Mouse (Mus musculus): Measurements from ENCODE around the gene Gm3604.
"Not testable (repeated sequence)": the region's sequence is repeated elsewhere in the genome, so short reads cannot be mapped to it uniquely, and the experiment has no call there.

Gm3604 gene

DNA sequence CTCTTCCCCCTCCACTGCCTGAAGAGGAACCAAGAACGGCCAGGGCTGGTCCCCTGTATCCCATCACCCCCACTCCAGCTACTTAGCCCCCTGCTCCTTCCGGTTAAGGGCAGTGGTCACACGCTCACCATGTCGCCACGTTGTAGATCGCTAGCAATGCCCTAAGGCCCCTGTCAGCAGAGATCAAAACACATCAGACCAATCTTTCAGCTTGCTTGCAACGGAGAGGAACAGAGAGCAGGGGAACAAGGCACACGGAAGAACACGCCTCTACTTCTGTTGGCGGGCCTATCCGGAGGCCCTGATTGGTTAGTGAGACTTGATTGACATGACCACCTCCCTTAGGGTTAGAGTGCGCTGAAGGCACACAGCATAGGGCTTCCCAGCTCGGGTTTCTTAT, at the start of gene Gm3604:
Gene Gm3604 (minus strand): TSS at position 226 of the 400 bp plus-strand sequence.
- DNase-seq (ENCODE audit: low spot score in 2 of 2): peak; percentile 50 to 60

DNA sequence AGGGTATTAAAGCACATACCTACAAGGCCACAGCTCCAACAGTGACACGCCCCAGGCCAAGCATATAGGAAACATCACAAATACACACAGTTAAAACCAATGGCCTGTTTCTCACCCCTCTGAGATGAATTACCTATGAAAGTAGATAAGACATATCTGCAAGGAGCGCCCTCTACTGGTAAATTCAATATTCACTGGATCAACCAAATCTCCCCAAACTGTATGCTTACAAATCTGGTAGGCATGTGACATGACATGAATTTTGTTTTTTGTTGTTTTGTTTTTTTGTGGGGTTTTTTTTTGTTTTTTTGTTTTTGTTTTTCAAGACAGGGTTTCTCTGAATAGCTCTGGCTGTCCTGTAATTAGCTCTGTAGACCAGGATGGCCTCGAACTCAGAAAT, 16.2 kb upstream of the Gm3604 start:
- not testable (repeated sequence) for DNase-seq (ENCODE audit: low spot score in 2 of 2)

DNA sequence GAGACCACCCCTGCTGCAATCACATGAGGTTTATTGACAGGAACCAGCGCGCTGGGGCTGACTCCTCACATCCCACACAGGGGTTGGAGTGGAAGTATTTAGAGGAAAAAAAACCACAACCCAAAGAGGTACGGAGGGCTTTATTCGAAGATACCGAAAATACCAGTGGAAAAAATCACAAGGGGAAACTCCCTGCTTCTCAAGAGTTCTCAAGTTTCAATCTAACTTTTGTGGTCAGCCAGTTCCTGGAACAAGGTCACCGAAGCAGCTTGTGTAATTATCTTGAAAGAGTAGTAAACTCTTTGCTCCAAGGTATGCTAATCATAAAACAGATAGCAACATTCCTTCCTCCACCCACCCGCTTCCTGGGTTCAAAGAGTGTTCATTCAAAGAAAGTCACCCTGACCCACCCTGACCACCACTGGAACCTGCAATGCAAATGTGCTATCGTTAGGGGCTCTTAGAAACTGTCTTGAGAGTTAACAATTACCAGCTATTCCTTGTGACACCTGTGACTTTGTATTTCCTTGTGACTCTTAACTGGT, 7.2 kb upstream of the Gm3604 start:
- not testable (repeated sequence) for DNase-seq (ENCODE audit: low spot score in 2 of 2)

- DNase-seq (ENCODE audit: low spot score in 2 of 2): no peak
Measured at GRCm38 (mm10) chr13:62331786-62332185, 51.2 kb downstream of the Gm3604 start.

GRCm38 (mm10) chr13:62331381-62331780, 51.6 kb downstream of the Gm3604 start:
- DNase-seq (ENCODE audit: low spot score in 2 of 2): no peak
